Mouse (Mus musculus): ENCODE data around the gene Slc44a4. TPM values are rescaled to one million over a fixed set of nuclear protein-coding genes. Genes with fewer than 3 reads are reported as not detected.

The Slc44a4 gene
- total RNA-seq (2023) = not detected

DNA sequence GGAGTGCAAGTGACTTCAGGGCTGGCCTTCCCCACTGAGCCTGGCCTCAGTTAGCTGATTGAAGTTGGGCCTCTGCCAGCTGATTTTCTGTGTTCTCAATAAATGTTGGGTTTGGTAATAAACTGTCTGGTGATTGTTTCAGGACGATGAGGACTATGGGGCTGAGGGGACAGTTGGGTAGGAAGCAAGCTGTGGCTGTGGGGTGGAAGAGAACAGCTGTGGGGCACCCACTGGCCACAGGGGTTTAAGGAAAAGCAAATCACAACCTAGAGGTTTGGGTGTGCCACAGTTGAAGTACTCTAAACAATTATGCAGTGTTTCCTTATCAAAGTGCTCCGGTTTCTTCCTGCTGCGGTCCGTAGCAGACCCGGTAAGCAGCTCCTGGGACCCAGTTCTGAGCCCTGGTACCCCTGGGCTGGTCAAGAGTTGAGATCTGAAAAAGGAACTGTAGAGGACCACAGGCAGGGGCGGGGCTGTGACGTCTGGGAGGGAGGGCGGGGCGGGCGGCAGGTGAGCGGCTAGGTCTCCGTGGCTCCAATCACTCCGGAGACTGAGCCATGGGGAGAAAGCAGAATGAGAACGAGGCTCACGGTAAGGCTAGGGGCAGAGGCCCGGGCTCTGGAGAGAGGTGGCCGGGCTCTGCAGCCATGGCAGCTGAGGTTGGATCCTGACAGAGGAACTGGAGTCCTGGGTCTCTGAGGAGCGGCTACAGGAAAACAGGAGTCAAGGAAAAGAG is at the start of gene Slc44a4:
Slc44a4 (plus strand) TSS at position 537 of the 736 bp plus-strand sequence.

DNA sequence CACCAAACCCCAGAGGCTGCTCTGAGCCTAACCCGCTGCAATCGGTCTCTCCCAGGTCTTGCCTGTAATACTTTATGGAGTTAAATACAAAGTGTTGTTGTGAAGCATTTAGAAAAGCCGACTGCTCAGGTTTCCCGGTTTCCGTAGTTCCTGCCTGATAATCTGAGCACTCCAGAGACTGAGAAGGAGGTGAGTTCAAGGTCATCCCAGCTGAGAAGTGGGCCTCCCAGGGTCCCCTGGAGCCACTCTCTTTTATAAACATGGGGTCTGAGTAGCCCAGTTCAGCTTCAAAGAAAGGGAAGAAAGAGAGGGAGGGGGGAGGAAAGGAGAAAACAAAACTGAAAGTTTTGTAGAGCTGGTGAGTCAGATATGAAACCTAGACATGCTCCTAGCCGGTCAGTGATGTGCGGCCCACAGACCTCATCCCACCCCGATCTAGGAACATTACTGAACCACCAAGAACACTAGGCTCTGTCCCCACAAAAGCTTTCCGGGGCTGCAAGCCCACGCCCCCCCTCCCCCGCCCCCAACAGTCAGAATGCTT is 34.9 kb upstream of the Slc44a4 start, which contains the start of gene Zbtb12:
Zbtb12 (plus strand) TSS at position 148 of the 544 bp plus-strand sequence.

DNA sequence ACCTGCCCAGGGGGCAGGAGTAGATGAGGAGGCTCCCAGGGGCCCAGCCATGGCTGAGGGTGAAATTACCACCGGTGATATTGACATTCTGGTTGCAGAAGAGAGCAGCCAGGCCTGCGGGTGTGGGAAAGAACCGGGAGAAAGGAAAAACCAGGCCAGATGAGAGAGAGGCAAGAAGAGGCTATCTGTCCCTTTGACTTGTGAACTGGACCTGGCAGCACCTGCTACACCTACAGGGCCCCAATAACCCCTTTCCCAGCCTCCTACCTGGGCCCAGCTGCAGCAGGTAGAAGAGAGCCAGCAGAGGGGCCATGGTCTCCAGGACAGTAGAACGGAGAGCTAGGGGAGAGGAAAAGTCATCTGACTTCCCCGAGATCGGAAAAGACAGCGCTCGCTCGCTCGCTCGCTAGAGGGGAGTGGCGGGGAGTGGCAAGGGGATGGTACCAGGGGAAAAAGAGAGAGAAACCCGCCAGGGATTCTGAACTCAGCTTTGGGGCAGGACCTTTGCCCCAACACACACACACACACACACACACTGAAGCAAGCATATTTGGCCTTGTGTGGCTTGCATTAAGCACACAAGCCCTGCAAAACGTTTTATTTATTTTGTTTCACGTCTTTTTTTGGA is 32.5 kb upstream of the Slc44a4 start, which contains the start of gene Gm20547:
Gm20547 (minus strand) TSS at position 360 of the 628 bp plus-strand sequence.

DNA sequence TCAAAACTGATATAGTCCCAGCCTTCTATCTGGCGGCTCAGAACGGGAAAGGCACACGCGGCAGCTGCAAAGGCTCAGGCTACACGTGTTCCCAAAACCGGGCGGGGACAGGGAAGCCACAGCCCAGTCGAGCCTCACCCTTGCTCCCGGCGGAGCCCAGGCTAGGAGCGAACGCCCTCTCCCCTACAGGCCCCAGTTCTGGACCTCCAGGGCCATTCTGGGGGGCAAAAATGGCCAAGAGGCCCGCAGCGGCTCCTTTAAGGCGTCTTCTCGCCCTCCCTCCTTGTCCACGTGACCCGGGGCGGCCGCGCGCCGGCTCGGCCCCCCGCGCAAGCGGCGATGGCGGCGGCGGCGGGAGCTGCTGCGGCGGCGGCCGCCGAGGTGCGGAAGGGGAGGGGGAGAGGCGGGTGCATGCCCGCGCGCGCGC is 16.1 kb upstream of the Slc44a4 start, which contains the start of the genes C2 and Ehmt2:
C2 (minus strand) TSS at position 106 of the 427 bp plus-strand sequence.
Ehmt2 (plus strand) TSS at position 310 of the 427 bp plus-strand sequence.

DNA sequence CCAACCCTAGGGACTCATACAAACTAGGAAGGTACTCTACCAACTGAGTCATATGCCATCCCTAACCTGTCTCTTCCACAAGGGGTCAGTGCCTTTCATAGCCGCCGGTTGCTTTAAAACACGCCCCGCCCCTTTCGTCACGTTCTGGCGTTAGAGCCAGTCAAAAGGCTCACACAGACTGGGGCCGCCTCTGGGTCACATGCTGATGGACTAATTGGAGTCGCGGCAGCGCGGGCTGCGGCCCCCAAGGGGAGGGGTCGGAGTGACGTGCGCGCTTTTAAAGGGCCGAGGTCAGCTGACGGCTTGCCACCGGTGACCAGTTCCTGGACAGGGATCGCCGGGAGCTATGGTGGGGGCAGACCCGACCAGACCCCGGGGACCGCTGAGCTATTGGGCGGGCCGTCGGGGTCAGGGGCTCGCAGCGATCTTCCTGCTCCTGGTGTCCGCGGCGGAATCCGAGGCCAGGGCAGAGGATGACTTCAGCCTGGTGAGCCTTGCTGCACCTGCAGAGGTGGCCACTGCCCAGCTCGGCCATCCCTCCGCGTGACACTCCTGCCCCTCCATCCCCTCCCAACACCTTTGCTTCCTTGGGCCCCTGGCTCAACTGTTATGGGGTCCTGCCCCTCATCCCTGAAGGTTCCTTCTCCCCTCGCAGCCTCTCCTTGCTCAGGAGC is 16.9 kb downstream of the Slc44a4 start, which contains the start of gene Neu1:
Neu1 (plus strand) TSS at position 193 of the 674 bp plus-strand sequence.

DNA sequence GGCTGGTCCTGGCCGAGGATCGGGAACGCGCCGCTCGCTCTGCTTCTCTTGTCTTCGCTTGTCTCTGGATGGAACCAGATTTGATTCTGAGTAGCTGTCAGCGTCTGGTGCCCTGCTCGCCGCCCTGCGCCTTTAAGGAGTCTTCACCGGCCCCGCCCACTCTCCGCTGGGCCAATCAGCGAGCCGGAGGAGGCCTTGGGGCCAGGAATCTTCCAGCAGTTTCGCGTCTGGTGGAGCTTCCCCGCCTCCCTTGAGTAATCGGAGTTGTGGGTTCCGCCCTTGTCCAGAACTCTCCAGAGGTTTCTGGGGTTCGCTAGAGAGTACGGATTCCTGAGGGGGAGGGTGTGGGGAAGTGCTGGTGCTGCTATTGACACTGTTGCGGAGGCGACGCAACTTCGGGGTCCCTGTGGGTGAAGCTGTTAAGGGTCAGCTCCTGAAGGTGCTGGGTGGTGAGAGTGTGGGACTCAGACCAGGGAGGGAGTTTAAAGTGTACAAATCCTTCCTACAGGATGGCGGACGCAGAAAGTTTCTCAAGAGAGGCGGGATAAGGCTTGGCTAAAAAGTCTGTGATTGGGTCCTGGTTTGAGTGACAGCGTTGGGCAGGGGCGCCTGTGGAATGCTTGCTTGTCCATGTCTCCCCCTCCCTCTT is 45.0 kb downstream of the Slc44a4 start, which contains the start of gene Hspa1b:
Hspa1b (minus strand) TSS at position 109 of the 649 bp plus-strand sequence.

DNA sequence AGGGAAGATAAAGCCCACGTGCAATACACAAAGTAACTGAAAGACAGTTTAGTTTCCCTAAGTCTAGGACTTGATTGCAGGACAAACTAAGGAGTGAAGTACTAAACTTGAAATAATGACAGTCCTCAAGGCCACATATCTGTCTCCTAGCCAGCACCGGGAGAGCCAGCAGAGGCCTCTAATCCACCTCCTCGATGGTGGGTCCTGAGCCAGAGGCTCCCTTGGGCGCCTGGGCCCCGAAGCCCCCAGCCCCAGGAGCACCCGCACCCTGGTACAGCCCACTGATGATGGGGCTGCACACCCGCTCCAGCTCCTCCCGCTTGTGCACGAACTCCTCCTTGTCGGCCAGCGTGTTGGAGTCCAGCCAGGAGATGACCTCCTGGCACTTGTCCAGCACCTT is 55.6 kb downstream of the Slc44a4 start, which contains the start of gene Gm20481:
Gm20481 (plus strand) TSS at position 91 of the 400 bp plus-strand sequence.

DNA sequence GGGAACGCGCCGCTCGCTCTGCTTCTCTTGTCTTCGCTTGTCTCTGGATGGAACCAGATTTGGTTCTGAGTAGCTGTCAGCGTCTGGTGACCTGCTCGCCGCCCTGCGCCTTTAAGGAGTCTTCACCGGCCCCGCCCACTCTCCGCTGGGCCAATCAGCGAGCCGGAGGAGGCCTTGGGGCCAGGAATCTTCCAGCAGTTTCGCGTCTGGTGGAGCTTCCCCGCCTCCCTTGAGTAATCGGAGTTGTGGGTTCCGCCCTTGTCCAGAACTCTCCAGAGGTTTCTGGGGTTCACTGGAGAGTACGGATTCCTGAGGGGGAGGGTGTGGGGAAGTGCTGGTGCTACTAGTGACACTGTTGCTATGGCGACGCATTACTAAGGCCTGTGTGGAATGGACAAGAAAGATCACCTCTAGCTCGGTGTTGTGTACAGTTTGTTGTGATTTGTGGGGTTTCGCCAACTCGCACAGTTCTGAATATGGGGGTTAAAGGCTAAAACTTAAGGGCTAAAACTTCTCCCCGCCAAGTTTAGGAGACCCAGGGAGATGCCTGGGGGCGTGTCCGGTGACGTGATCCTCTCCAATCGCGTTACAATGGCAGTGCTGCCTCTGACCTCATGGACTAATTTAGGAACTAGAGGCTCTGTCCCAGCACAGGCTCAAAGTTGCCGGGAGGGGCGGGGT is 57.9 kb downstream of the Slc44a4 start, which contains the start of the genes Hspa1a and Hspa1l:
Hspa1a (minus strand) TSS at position 88 of the 681 bp plus-strand sequence.
Hspa1l (plus strand) TSS at position 635 of the 681 bp plus-strand sequence.

Other genes with a start within 250 kb of the Slc44a4 start
- under 1 TPM; 0.04 to 0.07 TPM for gene Tnxb, start 243.9 kb upstream of the Slc44a4 start, total RNA-seq (2023)
- under 1 TPM; 0.29 to 0.59 TPM for gene C4b, start 170.6 kb upstream of the Slc44a4 start, total RNA-seq (2023)
- gene Cyp21a1, start 109.9 kb upstream of the Slc44a4 start, total RNA-seq (2023) = not detected
- 10 to 100 TPM; 34.1 to 39.4 TPM for gene Stk19, start 77.5 kb upstream of the Slc44a4 start, total RNA-seq (2023)
- 10 to 100 TPM; 49.0 to 49.1 TPM for gene Dxo, start 77.4 kb upstream of the Slc44a4 start, total RNA-seq (2023)
- gene Skiv2l, start 64.3 kb upstream of the Slc44a4 start, total RNA-seq (2023) = 10 to 100 TPM; 66.2 to 72.1 TPM
- 10 to 100 TPM; 23.4 to 30.8 TPM for gene Nelfe, start 64.1 kb upstream of the Slc44a4 start, total RNA-seq (2023)
- 1 to 10 TPM; 1.6 to 1.8 TPM for gene Cfb, start 51.9 kb upstream of the Slc44a4 start, total RNA-seq (2023)
- 1 to 10 TPM; 2.8 to 3.9 TPM for gene Zbtb12, start 35.0 kb upstream of the Slc44a4 start, total RNA-seq (2023)
- not detected for gene Gm20547, start 32.4 kb upstream of the Slc44a4 start, total RNA-seq (2023)
- under 1 TPM in 1 of 2 experiments, not detected in 1; 0.24 TPM for gene C2, start 16.2 kb upstream of the Slc44a4 start, total RNA-seq (2023)
- 10 to 100 TPM; 68.7 to 71.8 TPM for gene Ehmt2, start 16.0 kb upstream of the Slc44a4 start, total RNA-seq (2023)
- 10 to 100 TPM; 60.2 to 63.2 TPM for gene Neu1, start 16.8 kb downstream of the Slc44a4 start, total RNA-seq (2023)
- gene Hspa1b, start 44.8 kb downstream of the Slc44a4 start, total RNA-seq (2023) = 100 to 1,000 TPM in 1 of 2 experiments, 10 to 100 TPM in 1; 58.3 to 134 TPM
- gene Gm20481, start 55.4 kb downstream of the Slc44a4 start, total RNA-seq (2023) = not detected
- 100 to 1,000 TPM in 1 of 2 experiments, 10 to 100 TPM in 1; 86.4 to 244 TPM for gene Hspa1a, start 57.7 kb downstream of the Slc44a4 start, total RNA-seq (2023)
- under 1 TPM in 1 of 2 experiments, not detected in 1; 0.20 TPM for gene Hspa1l, start 58.2 kb downstream of the Slc44a4 start, total RNA-seq (2023)
- gene Lsm2, start 67.4 kb downstream of the Slc44a4 start, total RNA-seq (2023) = 10 to 100 TPM; 41.4 to 45.7 TPM
- gene Vars, start 86.5 kb downstream of the Slc44a4 start, total RNA-seq (2023) = 10 to 100 TPM; 61.7 to 68.3 TPM
- under 1 TPM in 1 of 2 experiments, not detected in 1; 0.15 TPM for gene Vwa7, start 102.1 kb downstream of the Slc44a4 start, total RNA-seq (2023)
- 1 to 10 TPM; 1.3 to 2.1 TPM for gene Sapcd1, start 113.5 kb downstream of the Slc44a4 start, total RNA-seq (2023)
- 10 to 100 TPM; 11.5 to 12.5 TPM for gene Msh5, start 132.3 kb downstream of the Slc44a4 start, total RNA-seq (2023)
- 100 to 1,000 TPM; 262 to 285 TPM for gene Clic1, start 135.5 kb downstream of the Slc44a4 start, total RNA-seq (2023)
- gene Ddah2, start 144.6 kb downstream of the Slc44a4 start, total RNA-seq (2023) = 1 to 10 TPM; 2.5 to 3.1 TPM
- 1 to 10 TPM in 1 of 2 experiments, not detected in 1; 1.0 TPM for gene Ly6g6c, start 150.9 kb downstream of the Slc44a4 start, total RNA-seq (2023)
- gene Mpig6b, start 151.7 kb downstream of the Slc44a4 start, total RNA-seq (2023) = under 1 TPM in 1 of 2 experiments, not detected in 1; 0.26 TPM
- gene Ly6g6e, start 162.4 kb downstream of the Slc44a4 start, total RNA-seq (2023) = not detected
- not detected for gene Ly6g6d, start 163.6 kb downstream of the Slc44a4 start, total RNA-seq (2023)
- under 1 TPM in 1 of 2 experiments, not detected in 1; 0.35 TPM for gene Ly6g6f, start 171.1 kb downstream of the Slc44a4 start, total RNA-seq (2023)
- 10 to 100 TPM; 50.2 to 58.4 TPM for gene Abhd16a, start 174.8 kb downstream of the Slc44a4 start, total RNA-seq (2023)
- gene Ly6g5c, start 193.8 kb downstream of the Slc44a4 start, total RNA-seq (2023) = not detected
- gene Ly6g5b, start 201.0 kb downstream of the Slc44a4 start, total RNA-seq (2023) = 10 to 100 TPM; 13.5 to 16.4 TPM
- gene Gpank1, start 207.0 kb downstream of the Slc44a4 start, total RNA-seq (2023) = 10 to 100 TPM; 20.2 to 26.5 TPM
- 100 to 1,000 TPM; 172 TPM for gene Csnk2b, start 207.6 kb downstream of the Slc44a4 start, total RNA-seq (2023)
- gene D17H6S53E, start 211.9 kb downstream of the Slc44a4 start, total RNA-seq (2023) = 10 to 100 TPM; 16.4 to 24.3 TPM
- gene Apom, start 217.6 kb downstream of the Slc44a4 start, total RNA-seq (2023) = under 1 TPM in 1 of 2 experiments, not detected in 1; 0.42 TPM
- 100 to 1,000 TPM; 222 to 226 TPM for gene Bag6, start 220.7 kb downstream of the Slc44a4 start, total RNA-seq (2023)